In genomic region chr11:94486001-94486400, GRCm38 (mm10) we compare ENCODE assay signal across 9 mouse cellular contexts. TPM values are rescaled to one million over a fixed set of nuclear protein-coding genes. Genes with fewer than 3 reads are reported as not detected.
DNase-seq lines count a peak whose midpoint lies in the region; ATAC-seq and TF ChIP-seq lines count a peak whose summit lies in the region.
"Had no signal": no experiment of that assay in that cellular context is flagged by ENCODE, and none has a peak within 500 bp of the region (broad histone marks: within the 10 kb centered on the region; RNA-seq: fewer than 3 reads in every experiment).

Gene Spata20, minus strand, starts transcription at chr11:94486179.

- H3K9ac ChIP-seq in hindbrain, embryonic 16.5 days (ENCODE audit: low read depth, low read length), result peak within 1 kb of the TSS; percentile 55

- peak; percentile 67 for DNase-seq in T-cell, adult 2 months (ENCODE audit: low spot score)
- DNase-seq in cerebellum, postnatal 36 days, result peak; percentile 93 to 98
- DNase-seq in gastrocnemius, adult 2 months, result peak; percentile 87
- DNase-seq in left cerebral cortex, adult 18-20 months (ENCODE audit: low spot score in 2 of 2), result peak; percentile 91
- DNase-seq in lung, postnatal 4 days, result peak; percentile 84 to 90
- peak; percentile 90 for DNase-seq in right cerebral cortex, postnatal 14 days
- DNase-seq in urinary bladder, postnatal 25 days (ENCODE audit: low spot score), result peak; percentile 89

- H3K4me1 ChIP-seq in hindbrain, embryonic 16.5 days (ENCODE audit: control insufficient read depth, insufficient read depth, low read depth, low read length), result peaks cover 2% of the 10 kb centered on the region; the same call in 1 of the 2 replicates

- H3K9me3 ChIP-seq in hindbrain, embryonic 16.5 days (ENCODE audit: control insufficient read depth, low read length), result no peaks in the 10 kb centered on the region

- WGBS in hindbrain, embryonic 16.5 days, result 3% methylated on average over 24 of the region's 24 CpGs

- H3K27me3 ChIP-seq in hindbrain, embryonic 16.5 days (replicated peaks; ENCODE audit: control insufficient read depth, insufficient read depth, low read length), result no peaks in the 10 kb centered on the region

- TF ChIP-seq CTCF in gastrocnemius, adult 2 months (IDR thresholded peaks at IDR 0.05), result peak; percentile 100

- peak within 1 kb of the TSS; percentile 49 for H3K4me3 ChIP-seq in gastrocnemius, adult 2 months
- H3K4me3 ChIP-seq in hindbrain, embryonic 16.5 days (ENCODE audit: low read length), result peak within 1 kb of the TSS; percentile 21
- H3K4me3 ChIP-seq: myocyte had no signal

- no peak within 1 kb of the TSS for H3K27ac ChIP-seq in gastrocnemius, adult 2 months
- H3K27ac ChIP-seq in hindbrain, embryonic 16.5 days (ENCODE audit: low read depth, low read length), result no peak within 1 kb of the TSS

- peak; percentile 86 for ATAC-seq in hindbrain, embryonic 16.5 days

- peak within 1 kb of the TSS; percentile 51 for H3K4me2 ChIP-seq in hindbrain, embryonic 16.5 days (ENCODE audit: low read length)

- H3K36me3 ChIP-seq in hindbrain, embryonic 16.5 days (ENCODE audit: control insufficient read depth, insufficient read depth, low read length), result no peaks in the 10 kb centered on the region

- intact Hi-C loops in gastrocnemius, adult 2 months (cut with DNase I), result loop anchor here (5.0 kb wide), 5 partner anchors 64 to 359 kb away; no protein-coding TSS in a partner anchor

RNA-seq across cellular contexts. Expression of gene Spata20, which starts in this region (rescaled TPM):
- not detected for total RNA-seq in gastrocnemius, adult 2 months (2021)
- 0.64 and 0.81 TPM in 2 replicates for polyA plus RNA-seq in hindbrain, embryonic 16.5 days (2015; fragmentation: Nextera tagmentation; extraction: Ambion mirVana)
- total RNA-seq in left cerebral cortex, adult 18-20 months (2021), result not detected
- polyA plus RNA-seq: myocyte had no signal

Comparison
In these comparisons a context has a peak if more than half of its experiments do, and no peak if none do; other contexts are left out.
1. Peak in DNase-seq and H3K4me3 ChIP-seq in gastrocnemius, adult 2 months; RNA of the gene not detected or under 1 TPM.
2. Peak in ATAC-seq, H3K4me3 ChIP-seq, H3K9ac ChIP-seq and H3K4me2 ChIP-seq in hindbrain, embryonic 16.5 days; RNA of the gene not detected or under 1 TPM.
3. Peak in DNase-seq in left cerebral cortex, adult 18-20 months; RNA of the gene not detected or under 1 TPM.